Mouse (Mus musculus) embryonic fibroblast, embryonic 13.5 days (primary cell): ENCODE measurements around the gene Khdc3. TPM values are rescaled to one million over a fixed set of nuclear protein-coding genes. Genes with fewer than 3 reads are reported as not detected.

ENCODE experiments used
- H3K27ac ChIP-seq: 2 replicates; pipeline ENCODE4 v1.5.1; 2012; ENCODE audit warnings: low read length, control low read depth, inconsistent platforms; ENCODE audit not compliant: insufficient read depth
- H3K4me1 ChIP-seq: 2 replicates; pipeline ENCODE4 v1.6.1; 2011; ENCODE audit warnings: low read length; ENCODE audit not compliant: control insufficient read depth, insufficient read depth
- H3K4me3 ChIP-seq: 2 replicates; pipeline ENCODE4 v1.5.1; 2011; ENCODE audit warnings: mild to moderate bottlenecking, control low read depth, low read length; ENCODE audit not compliant: insufficient read depth
- CTCF ChIP-seq: IDR thresholded peaks from 2 replicates; pipeline ENCODE4 v1.5.1; 2011; ENCODE audit warnings: mild to moderate bottlenecking, control low read depth, low read length, moderate library complexity, borderline replicate concordance; ENCODE audit not compliant: insufficient read depth
- POLR2A ChIP-seq: IDR thresholded peaks from 2 replicates; pipeline ENCODE4 v1.6.1; 2011; ENCODE audit warnings: low read depth, mild to moderate bottlenecking, control low read depth, low read length, moderate library complexity
- polyA plus RNA-seq: library from polyadenylated mRNA; stranded (reverse); fragments of >200 nt; gene quantifications from 2 replicates; pipeline ENCODE4 v1.2.4, GENCODE M21; 2011; ENCODE audit warnings: low read depth; ENCODE audit not compliant: missing spikeins, insufficient read length

The Khdc3 gene
- polyA plus RNA-seq, 1 experiment = not detected

GRCm38 (mm10) chr9:73079801-73080325 lies 21.8 kb upstream of the Khdc3 start:
- Histone ChIP-seq H3K27ac (no peak overlapping the region), H3K4me1 (no peaks in the 10 kb centered on the region), H3K4me3 (no peak overlapping the region)
- TF ChIP-seq CTCF = no peak
- no peak for TF ChIP-seq POLR2A

GRCm38 (mm10) chr9:73082291-73083000 lies 19.2 kb upstream of the Khdc3 start:
- no peak for TF ChIP-seq POLR2A
- no peak for TF ChIP-seq CTCF

GRCm38 (mm10) chr9:73083956-73084355 lies 17.7 kb upstream of the Khdc3 start:
- Histone ChIP-seq H3K27ac (no peak overlapping the region), H3K4me1 (no peaks in the 10 kb centered on the region), H3K4me3 (no peak overlapping the region)
- no peak for TF ChIP-seq POLR2A
- no peak for TF ChIP-seq CTCF

More at GRCm38 (mm10) chr9:73082291-73083000, 19.2 kb upstream of the Khdc3 start:
- Histone ChIP-seq H3K27ac (no peak overlapping the region), H3K4me1 (no peaks in the 10 kb centered on the region), H3K4me3 (no peak overlapping the region)

GRCm38 (mm10) chr9:73085845-73086244 lies 15.8 kb upstream of the Khdc3 start:
- no peak overlapping the region for H3K4me3 ChIP-seq
- H3K4me1 ChIP-seq = no peaks in the 10 kb centered on the region
- TF ChIP-seq POLR2A (no peak), CTCF (no peak)
- no peak overlapping the region for H3K27ac ChIP-seq

- no peak overlapping the region for H3K4me3 ChIP-seq
- no peak overlapping the region for H3K27ac ChIP-seq
- H3K4me1 ChIP-seq = no peaks in the 10 kb centered on the region
- no peak for TF ChIP-seq CTCF
- no peak for TF ChIP-seq POLR2A
Observed at GRCm38 (mm10) chr9:73087121-73087520, 14.5 kb upstream of the Khdc3 start.

- TF ChIP-seq CTCF (no peak), POLR2A (no peak)
- H3K27ac ChIP-seq = no peak overlapping the region
- H3K4me3 ChIP-seq = no peak overlapping the region
- no peaks in the 10 kb centered on the region for H3K4me1 ChIP-seq
Observed at GRCm38 (mm10) chr9:73087581-73087980, 14.1 kb upstream of the Khdc3 start.

GRCm38 (mm10) chr9:73089222-73089920 lies 12.3 kb upstream of the Khdc3 start:
- no peak for TF ChIP-seq POLR2A
- TF ChIP-seq CTCF = no peak
- Histone ChIP-seq H3K4me3 (no peak overlapping the region), H3K4me1 (no peaks in the 10 kb centered on the region), H3K27ac (no peak overlapping the region)

GRCm38 (mm10) chr9:73090121-73090520 lies 11.5 kb upstream of the Khdc3 start:
- Histone ChIP-seq H3K4me3 (no peak overlapping the region), H3K4me1 (no peaks in the 10 kb centered on the region), H3K27ac (no peak overlapping the region)
- TF ChIP-seq CTCF (no peak), POLR2A (no peak)

GRCm38 (mm10) chr9:73091747-73092146 lies 9.9 kb upstream of the Khdc3 start:
- Histone ChIP-seq H3K4me1 (no peaks in the 10 kb centered on the region), H3K27ac (no peak overlapping the region), H3K4me3 (no peak overlapping the region)
- TF ChIP-seq CTCF (no peak), POLR2A (no peak)

GRCm38 (mm10) chr9:73094580-73094979 lies 7.1 kb upstream of the Khdc3 start:
- no peak overlapping the region for H3K4me3 ChIP-seq
- no peaks in the 10 kb centered on the region for H3K4me1 ChIP-seq
- no peak overlapping the region for H3K27ac ChIP-seq
- TF ChIP-seq POLR2A (no peak), CTCF (no peak)
